Mouse (Mus musculus): Measurements from ENCODE around the gene Abhd17b.

The Abhd17b gene

GRCm38 (mm10) chr19:21652285-21653171 lies 457 bp upstream of the Abhd17b start, which contains the start of gene 1110059E24Rik:
Gene 1110059E24Rik (minus strand): TSS chr19:21652976.
- DNase-seq (ENCODE audit: low read depth, low spot score) = peak; percentile 99

GRCm38 (mm10) chr19:21654788-21655187 lies 1.8 kb downstream of the Abhd17b start:
- DNase-seq (ENCODE audit: low read depth, low spot score) = no peak

- no peak for DNase-seq (ENCODE audit: low read depth, low spot score)
Measured at GRCm38 (mm10) chr19:21660734-21661133, 7.7 kb downstream of the Abhd17b start.

- no peak for DNase-seq (ENCODE audit: low read depth, low spot score)
Measured at GRCm38 (mm10) chr19:21663756-21664456, 10.9 kb downstream of the Abhd17b start.

- peak; percentile 15 for DNase-seq (ENCODE audit: low read depth, low spot score)
Measured at GRCm38 (mm10) chr19:21669650-21670049, 16.7 kb downstream of the Abhd17b start.

GRCm38 (mm10) chr19:21674354-21675096 lies 21.5 kb downstream of the Abhd17b start:
- DNase-seq (ENCODE audit: low read depth, low spot score) = peak; percentile 85

- no peak for DNase-seq (ENCODE audit: low read depth, low spot score)
Measured at GRCm38 (mm10) chr19:21680091-21680490, 27.1 kb downstream of the Abhd17b start.

- peak; percentile 58 for DNase-seq (ENCODE audit: low read depth, low spot score)
Measured at GRCm38 (mm10) chr19:21680986-21681385, 28.0 kb downstream of the Abhd17b start.

- DNase-seq (ENCODE audit: low read depth, low spot score) = peak; percentile 91
Measured at GRCm38 (mm10) chr19:21713260-21714031, 60.5 kb downstream of the Abhd17b start.

- no peak for DNase-seq (ENCODE audit: low read depth, low spot score)
Measured at GRCm38 (mm10) chr19:21714278-21714883, 61.4 kb downstream of the Abhd17b start.

- no peak for DNase-seq (ENCODE audit: low read depth, low spot score)
Measured at GRCm38 (mm10) chr19:21715005-21715442, 62.0 kb downstream of the Abhd17b start.

- no peak for DNase-seq (ENCODE audit: low read depth, low spot score)
Measured at GRCm38 (mm10) chr19:21715515-21715914, 62.5 kb downstream of the Abhd17b start.

- DNase-seq (ENCODE audit: low read depth, low spot score) = no peak
Measured at GRCm38 (mm10) chr19:21716456-21716855, 63.5 kb downstream of the Abhd17b start.

GRCm38 (mm10) chr19:21719206-21719605 lies 66.2 kb downstream of the Abhd17b start:
- DNase-seq (ENCODE audit: low read depth, low spot score) = no peak

GRCm38 (mm10) chr19:21720950-21721349 lies 68.0 kb downstream of the Abhd17b start:
- DNase-seq (ENCODE audit: low read depth, low spot score) = no peak

- peak; percentile 61 for DNase-seq (ENCODE audit: low read depth, low spot score)
Measured at GRCm38 (mm10) chr19:21723280-21723679, 70.3 kb downstream of the Abhd17b start.

GRCm38 (mm10) chr19:21723911-21724655 lies 71.1 kb downstream of the Abhd17b start:
- DNase-seq (ENCODE audit: low read depth, low spot score) = no peak

GRCm38 (mm10) chr19:21725168-21725567 lies 72.2 kb downstream of the Abhd17b start:
- DNase-seq (ENCODE audit: low read depth, low spot score) = no peak

- DNase-seq (ENCODE audit: low read depth, low spot score) = no peak
Measured at GRCm38 (mm10) chr19:21727081-21727480, 74.1 kb downstream of the Abhd17b start.

- DNase-seq (ENCODE audit: low read depth, low spot score) = no peak
Measured at GRCm38 (mm10) chr19:21728342-21728741, 75.4 kb downstream of the Abhd17b start.

All from R1 (cell line).